Mouse (Mus musculus): ENCODE measurements around the gene Tyw5. TPM values are rescaled to one million over a fixed set of nuclear protein-coding genes. Genes with fewer than 3 reads are reported as not detected.
A peak's percentile ranks its signal among the peaks of the same experiment; 100 is the strongest.

Gene Tyw5
- polyA plus RNA-seq, 1 experiment = 0.51 TPM

DNA sequence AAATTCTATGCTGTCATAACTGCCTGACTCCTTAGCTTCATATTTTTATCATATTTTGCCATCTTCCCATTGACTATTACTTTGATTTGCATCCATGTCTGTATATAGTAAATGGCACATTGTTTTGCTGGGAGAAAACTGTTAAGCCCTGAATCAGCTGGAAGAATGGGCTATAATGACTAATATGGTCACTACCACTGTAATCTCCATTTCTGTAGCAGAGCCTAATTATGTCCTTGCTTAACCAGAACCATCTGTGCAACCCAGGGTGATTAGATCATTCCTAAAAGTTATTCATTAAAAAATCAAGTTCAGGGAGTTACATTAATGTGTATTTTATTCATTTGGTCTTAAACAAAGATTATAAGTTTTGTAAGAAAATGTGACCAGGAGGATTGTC lies 20.4 kb downstream of the Tyw5 start:
- no peak overlapping the region for H3K4me3 ChIP-seq (ENCODE audit: low read depth, low read length)
- H3K27me3 ChIP-seq (ENCODE audit: control insufficient read depth, insufficient read depth, low read length) = no peaks in the 10 kb centered on the region
- TF ChIP-seq CTCF (IDR thresholded peaks at IDR 0.05; ENCODE audit: extremely low read depth, insufficient read length, insufficient replicate concordance, low read depth, low read length) (no peak), POLR2A (IDR thresholded peaks at IDR 0.05; ENCODE audit: low read depth, low read length) (no peak)
- H3K27ac ChIP-seq (ENCODE audit: insufficient read depth, low read depth, low read length) = no peak overlapping the region
- peaks cover 11% of the 10 kb centered on the region; the same call in 1 of the 2 replicates for H3K36me3 ChIP-seq (ENCODE audit: control insufficient read depth, insufficient read depth, low read length)
- no peaks in the 10 kb centered on the region for H3K4me1 ChIP-seq (ENCODE audit: control insufficient read depth, insufficient read depth, insufficient read length, low read length)

DNA sequence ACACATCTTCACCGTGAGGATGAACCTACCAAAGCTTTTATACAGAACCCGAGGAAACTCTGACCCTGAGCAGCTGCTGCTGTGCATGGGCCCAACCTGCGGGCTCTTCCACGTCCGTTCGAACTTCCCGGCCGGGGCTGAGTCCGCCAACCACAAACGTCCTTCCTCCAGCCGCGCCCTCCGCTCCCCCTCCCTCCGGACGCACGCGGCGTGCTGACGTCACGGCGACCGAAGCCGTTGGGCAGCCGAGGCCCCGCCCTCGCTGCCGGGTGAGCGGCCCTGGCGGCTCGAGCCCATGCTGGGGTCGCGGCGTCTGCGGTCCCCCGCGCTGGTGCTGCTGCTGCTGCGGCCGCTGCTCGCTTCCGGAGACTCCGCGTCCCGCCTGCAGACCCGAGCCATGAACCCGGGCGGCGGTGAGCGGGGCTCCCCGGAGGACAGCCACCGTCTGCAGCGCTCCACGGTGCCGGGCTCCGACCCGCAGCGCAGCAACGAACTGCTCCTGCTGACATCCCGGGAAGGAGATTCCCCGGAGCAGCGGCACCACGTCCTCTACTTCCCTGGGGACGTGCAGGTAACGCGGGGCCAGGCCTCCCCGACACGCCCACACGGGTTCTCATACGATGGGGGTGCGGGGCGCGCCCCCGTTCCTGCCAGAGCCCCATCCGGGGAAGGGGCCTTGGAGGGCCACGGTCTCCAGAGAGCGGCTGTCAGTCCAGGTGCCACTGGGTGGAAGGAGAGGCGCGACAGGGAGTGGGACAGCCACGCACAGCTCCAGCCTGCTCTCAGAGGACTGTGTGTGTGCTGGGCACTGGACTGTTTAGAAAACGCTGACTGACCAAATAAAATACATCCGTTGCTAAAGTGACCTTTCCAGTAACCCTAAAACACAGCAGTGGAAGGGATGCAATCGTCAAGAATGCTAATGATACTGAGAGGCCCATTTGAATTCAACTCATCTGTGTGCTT lies 29.2 kb downstream of the Tyw5 start, which contains the start of gene 1700066M21Rik:
Gene 1700066M21Rik (plus strand): TSS at position 245 of the 966 bp plus-strand sequence.
- Histone ChIP-seq H3K4me1 (ENCODE audit: control insufficient read depth, insufficient read depth, insufficient read length, low read length) (no peaks in the 10 kb centered on the region), H3K36me3 (ENCODE audit: control insufficient read depth, insufficient read depth, low read length) (no peaks in the 10 kb centered on the region), H3K27ac (ENCODE audit: insufficient read depth, low read depth, low read length) (no peak within 1 kb of the TSS), H3K4me3 (ENCODE audit: low read depth, low read length) (peak within 1 kb of the TSS; percentile 94), H3K27me3 (ENCODE audit: control insufficient read depth, insufficient read depth, low read length) (no peaks in the 10 kb centered on the region)
- peak; percentile 77 for TF ChIP-seq POLR2A (IDR thresholded peaks at IDR 0.05; ENCODE audit: low read depth, low read length)
- TF ChIP-seq CTCF (IDR thresholded peaks at IDR 0.05; ENCODE audit: extremely low read depth, insufficient read length, insufficient replicate concordance, low read depth, low read length) = no peak
- under 1% methylated on average over 81 of the region's 81 CpGs for WGBS

DNA sequence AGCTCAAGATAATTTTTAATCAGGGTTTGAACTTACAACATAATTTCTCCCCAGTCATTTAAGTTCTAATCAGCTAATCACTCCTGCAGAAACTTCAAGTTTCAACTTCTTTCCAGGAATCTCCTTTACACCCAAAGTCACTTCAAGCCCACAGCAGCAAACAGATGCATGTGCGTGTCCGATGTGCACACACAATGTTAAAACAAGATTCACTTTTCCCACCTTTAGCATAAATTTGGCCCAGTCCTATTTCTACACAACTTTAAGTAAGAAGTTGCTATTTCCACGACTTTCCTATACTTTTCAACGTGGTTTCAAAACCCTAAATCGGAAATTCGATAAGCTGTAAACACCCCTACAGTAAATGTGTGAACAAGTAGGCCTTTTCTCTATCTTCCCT lies 30.1 kb downstream of the Tyw5 start:
- no peaks in the 10 kb centered on the region for H3K4me1 ChIP-seq (ENCODE audit: control insufficient read depth, insufficient read depth, insufficient read length, low read length)

DNA sequence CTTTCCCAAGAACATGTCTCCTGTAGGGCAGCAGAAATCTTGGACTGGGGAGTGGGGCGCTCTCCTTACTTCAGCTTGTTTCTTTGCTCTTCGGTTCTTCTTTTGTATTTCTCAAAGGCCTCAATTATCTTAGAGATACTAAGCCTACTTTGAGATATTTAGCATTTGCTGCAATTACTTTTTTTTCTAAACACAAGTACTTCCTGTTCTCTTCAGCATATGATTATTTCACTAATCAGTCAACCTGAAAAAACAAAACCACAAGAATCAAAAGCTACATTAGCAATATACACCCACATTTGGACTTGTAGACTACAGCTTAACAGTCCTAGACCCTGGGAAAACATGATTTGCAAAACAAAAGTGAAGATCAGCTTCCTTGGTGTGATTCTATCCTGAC lies 31.6 kb downstream of the Tyw5 start:
- TF ChIP-seq CTCF (IDR thresholded peaks at IDR 0.05; ENCODE audit: extremely low read depth, insufficient read length, insufficient replicate concordance, low read depth, low read length) = no peak
- TF ChIP-seq POLR2A (IDR thresholded peaks at IDR 0.05; ENCODE audit: low read depth, low read length) = no peak
- Histone ChIP-seq H3K27ac (ENCODE audit: insufficient read depth, low read depth, low read length) (no peak overlapping the region), H3K36me3 (ENCODE audit: control insufficient read depth, insufficient read depth, low read length) (no peaks in the 10 kb centered on the region), H3K27me3 (ENCODE audit: control insufficient read depth, insufficient read depth, low read length) (no peaks in the 10 kb centered on the region), H3K4me3 (ENCODE audit: low read depth, low read length) (no peak overlapping the region), H3K4me1 (ENCODE audit: control insufficient read depth, insufficient read depth, insufficient read length, low read length) (no peaks in the 10 kb centered on the region)
- 93% methylated on average over 2 of the region's 2 CpGs for WGBS

More for the DNA sequence above, 30.1 kb downstream of the Tyw5 start:
- H3K27ac ChIP-seq (ENCODE audit: insufficient read depth, low read depth, low read length) = no peak overlapping the region
- TF ChIP-seq CTCF (IDR thresholded peaks at IDR 0.05; ENCODE audit: extremely low read depth, insufficient read length, insufficient replicate concordance, low read depth, low read length) (no peak), POLR2A (IDR thresholded peaks at IDR 0.05; ENCODE audit: low read depth, low read length) (no peak)
- H3K4me3 ChIP-seq (ENCODE audit: low read depth, low read length) = no peak overlapping the region
- H3K27me3 ChIP-seq (ENCODE audit: control insufficient read depth, insufficient read depth, low read length) = no peaks in the 10 kb centered on the region
- no peaks in the 10 kb centered on the region for H3K36me3 ChIP-seq (ENCODE audit: control insufficient read depth, insufficient read depth, low read length)
- 59% methylated on average over 6 of the region's 6 CpGs for WGBS

DNA sequence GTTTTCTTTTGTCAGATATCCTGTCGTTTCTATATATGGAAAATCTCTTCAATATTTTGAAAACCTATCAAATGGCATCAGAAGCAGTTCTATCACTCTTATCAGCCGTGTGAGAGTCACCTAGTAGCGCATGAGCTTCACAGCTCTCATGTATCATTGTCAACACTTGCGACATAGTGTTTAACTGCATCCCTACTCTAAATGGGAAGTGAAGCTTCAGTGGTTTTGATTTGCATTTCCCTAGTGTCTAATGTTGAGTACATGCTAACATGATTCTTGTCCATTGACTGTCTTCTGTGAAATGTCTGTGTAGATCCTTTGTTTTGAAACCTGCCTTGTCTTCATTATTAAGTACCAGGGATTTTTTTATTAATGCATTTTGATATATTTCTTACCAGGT lies 36.5 kb downstream of the Tyw5 start:
- Histone ChIP-seq H3K27ac (ENCODE audit: insufficient read depth, low read depth, low read length) (no peak overlapping the region), H3K4me3 (ENCODE audit: low read depth, low read length) (no peak overlapping the region), H3K36me3 (ENCODE audit: control insufficient read depth, insufficient read depth, low read length) (no peaks in the 10 kb centered on the region), H3K27me3 (ENCODE audit: control insufficient read depth, insufficient read depth, low read length) (no peaks in the 10 kb centered on the region), H3K4me1 (ENCODE audit: control insufficient read depth, insufficient read depth, insufficient read length, low read length) (no peaks in the 10 kb centered on the region)
- WGBS = 73% methylated on average over 4 of the region's 4 CpGs
- TF ChIP-seq CTCF (IDR thresholded peaks at IDR 0.05; ENCODE audit: extremely low read depth, insufficient read length, insufficient replicate concordance, low read depth, low read length) (no peak), POLR2A (IDR thresholded peaks at IDR 0.05; ENCODE audit: low read depth, low read length) (no peak)

DNA sequence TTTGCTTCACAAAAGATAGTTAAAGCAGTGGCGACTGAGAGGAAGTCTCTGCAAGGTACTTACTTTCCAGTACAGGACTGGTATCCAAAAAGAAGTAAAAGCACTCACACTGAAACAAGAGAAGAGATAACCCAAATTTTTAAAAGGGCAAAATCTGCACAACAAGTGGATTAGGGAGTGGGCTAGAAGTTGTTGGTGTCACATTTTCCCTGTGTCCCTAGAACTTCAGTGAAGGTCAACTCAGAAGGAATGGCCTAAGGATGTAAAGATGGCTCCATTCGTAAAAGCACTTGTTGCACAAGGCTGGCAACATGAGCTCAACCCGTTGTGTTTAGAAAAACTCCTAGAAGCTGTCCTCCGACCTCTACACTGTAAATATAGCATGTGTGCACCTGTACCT lies 37.8 kb downstream of the Tyw5 start:
- Histone ChIP-seq H3K4me3 (ENCODE audit: low read depth, low read length) (no peak overlapping the region), H3K36me3 (ENCODE audit: control insufficient read depth, insufficient read depth, low read length) (no peaks in the 10 kb centered on the region), H3K27me3 (ENCODE audit: control insufficient read depth, insufficient read depth, low read length) (no peaks in the 10 kb centered on the region), H3K27ac (ENCODE audit: insufficient read depth, low read depth, low read length) (no peak overlapping the region), H3K4me1 (ENCODE audit: control insufficient read depth, insufficient read depth, insufficient read length, low read length) (no peaks in the 10 kb centered on the region)
- no peak for TF ChIP-seq POLR2A (IDR thresholded peaks at IDR 0.05; ENCODE audit: low read depth, low read length)
- TF ChIP-seq CTCF (IDR thresholded peaks at IDR 0.05; ENCODE audit: extremely low read depth, insufficient read length, insufficient replicate concordance, low read depth, low read length) = no peak
- WGBS = 81% methylated on average over 4 of the region's 4 CpGs

DNA sequence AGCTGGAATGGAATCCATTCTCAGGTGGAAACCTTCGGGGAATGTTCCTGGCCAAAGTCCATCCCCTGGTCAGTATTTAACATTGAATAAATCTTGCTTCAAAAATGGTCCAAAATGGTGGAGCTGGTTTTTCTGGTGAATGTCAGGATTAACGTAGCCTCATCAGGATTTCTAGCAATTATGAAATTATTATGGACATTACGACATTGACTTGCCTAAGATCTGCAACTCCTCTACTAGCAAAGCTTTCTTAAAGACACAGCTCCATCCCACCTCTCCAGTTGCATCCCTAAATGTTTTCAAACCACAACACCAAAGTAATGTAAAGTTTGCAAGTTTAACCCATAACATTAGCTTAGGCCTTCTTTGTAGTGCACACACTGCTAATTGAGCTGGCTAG lies 39.5 kb downstream of the Tyw5 start:
- Histone ChIP-seq H3K36me3 (ENCODE audit: control insufficient read depth, insufficient read depth, low read length) (no peaks in the 10 kb centered on the region), H3K4me3 (ENCODE audit: low read depth, low read length) (no peak overlapping the region), H3K27ac (ENCODE audit: insufficient read depth, low read depth, low read length) (no peak overlapping the region), H3K4me1 (ENCODE audit: control insufficient read depth, insufficient read depth, insufficient read length, low read length) (no peaks in the 10 kb centered on the region), H3K27me3 (ENCODE audit: control insufficient read depth, insufficient read depth, low read length) (no peaks in the 10 kb centered on the region)
- no peak for TF ChIP-seq CTCF (IDR thresholded peaks at IDR 0.05; ENCODE audit: extremely low read depth, insufficient read length, insufficient replicate concordance, low read depth, low read length)
- TF ChIP-seq POLR2A (IDR thresholded peaks at IDR 0.05; ENCODE audit: low read depth, low read length) = no peak
- WGBS = 86% methylated on average over 3 of the region's 3 CpGs
